ENCODE assay signal across 8 mouse cellular contexts in the genomic region with DNA sequence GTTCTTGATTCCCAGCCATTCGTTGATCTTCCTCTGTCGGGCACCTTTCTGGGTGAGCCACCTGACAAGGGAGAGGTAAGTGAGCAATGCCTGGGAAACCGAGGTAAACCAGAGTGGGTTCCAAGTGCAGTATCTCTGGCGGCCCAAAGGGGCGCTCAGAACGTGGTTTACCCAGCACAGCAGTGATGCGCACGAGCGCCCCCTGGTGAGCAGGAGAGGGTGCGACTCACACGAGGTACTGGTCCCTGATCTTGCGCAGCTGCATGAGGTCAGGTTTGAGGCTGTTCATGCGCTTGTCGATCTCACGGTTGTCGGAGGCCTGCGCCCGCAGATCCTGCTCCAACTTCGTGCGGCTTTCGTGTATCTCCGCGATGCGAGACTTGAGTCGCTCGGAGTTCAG. TPM values are rescaled to one million over a fixed set of nuclear protein-coding genes. Genes with fewer than 3 reads are reported as not detected.
A peak's percentile ranks its signal among the peaks of the same experiment; 100 is the strongest.
DNase-seq lines count a peak whose midpoint lies in the region; ATAC-seq and TF ChIP-seq lines count a peak whose summit lies in the region.

No protein-coding gene starts in this region.

- H3K27ac ChIP-seq in gastrocnemius, adult 2 months, result peak overlapping the region; percentile 35; the same call in 1 of the 2 replicates
- no peak overlapping the region for H3K27ac ChIP-seq in intestine, embryonic 14.5 days (ENCODE audit: low read depth)

- intact Hi-C loops in gastrocnemius, adult 2 months (cut with DNase I), result loop anchor here (1.0 to 5.0 kb wide), 2 partner anchors 49 to 73 kb away; no protein-coding TSS in a partner anchor
- intact Hi-C loops in left cerebral cortex, postnatal 14 days (cut with DNase I), result loop anchor here (5.0 kb wide), 1 partner anchor 73 kb away; no protein-coding TSS in a partner anchor

- H3K9ac ChIP-seq in intestine, embryonic 14.5 days (ENCODE audit: low read length), result no peak overlapping the region

- peaks cover 28% of the 10 kb centered on the region for H3K4me1 ChIP-seq in intestine, embryonic 14.5 days (replicated peaks; ENCODE audit: control insufficient read depth, insufficient read depth, low read length)

- no peak overlapping the region for H3K4me3 ChIP-seq in gastrocnemius, adult 2 months
- no peak overlapping the region for H3K4me3 ChIP-seq in intestine, embryonic 14.5 days (ENCODE audit: low read depth, low read length)

- H3K9me3 ChIP-seq in intestine, embryonic 14.5 days (ENCODE audit: control insufficient read depth, low read length), result no peaks in the 10 kb centered on the region

- peak; percentile 99 for DNase-seq in ZHBTc4 (ENCODE audit: low read depth, low spot score)
- DNase-seq in cerebellum, postnatal 4 days (ENCODE audit: low spot score in 2 of 2), result peak; percentile 95 to 98
- peak; percentile 96 for DNase-seq in gastrocnemius, adult 2 months
- peak; percentile 97 for DNase-seq in intestine, embryonic 14.5 days (ENCODE audit: low spot score)
- peak; percentile 98 for DNase-seq in left cerebral cortex, postnatal 14 days (ENCODE audit: low spot score in 2 of 2)
- DNase-seq in mesoderm, embryonic 11.5 days (ENCODE audit: low read depth, low spot score), result peak; percentile 98
- peak; percentile 93 for DNase-seq in right cerebral cortex, postnatal 25 days
- DNase-seq in urinary bladder, postnatal 36 days (ENCODE audit: low spot score in 2 of 2), result peak; percentile 92 to 95

- H3K4me2 ChIP-seq in intestine, embryonic 14.5 days (ENCODE audit: low read length), result no peak overlapping the region

- 9% methylated on average over 26 of the region's 26 CpGs for WGBS in intestine, embryonic 14.5 days

- ATAC-seq in intestine, embryonic 14.5 days (replicated peaks; ENCODE audit: low FRiP score, low TSS enrichment, low read depth), result peak; percentile 41

- H3K36me3 ChIP-seq in intestine, embryonic 14.5 days (ENCODE audit: control insufficient read depth, insufficient read depth, low read length), result peaks cover 58% of the 10 kb centered on the region

- TF ChIP-seq CTCF in gastrocnemius, adult 2 months (IDR thresholded peaks at IDR 0.05), result no peak; the same call in 1 of the 2 replicates

- no peaks in the 10 kb centered on the region for H3K27me3 ChIP-seq in intestine, embryonic 14.5 days (replicated peaks; ENCODE audit: control insufficient read depth, insufficient read depth, low read length)

RNA-seq across cellular contexts. Expression of gene Pik3r2, which starts 7.2 kb away (rescaled TPM):
- total RNA-seq in gastrocnemius, adult 2 months (2021), result 10 to 100 TPM; 13.9 to 16.2 TPM
- 40.7 and 47.3 TPM in 2 replicates for polyA plus RNA-seq in intestine, embryonic 14.5 days (2014; fragmentation: Nextera tagmentation; extraction: Ambion mirVana)
- 100 to 1,000 TPM; 162 to 174 TPM for total RNA-seq in left cerebral cortex, postnatal 14 days (2021)

RNA-seq across cellular contexts. Expression of gene Mpv17l2, which starts 8.6 kb away (rescaled TPM):
- total RNA-seq in gastrocnemius, adult 2 months (2021), result 10 to 100 TPM; 21.0 to 22.8 TPM
- 58.6 and 59.9 TPM in 2 replicates for polyA plus RNA-seq in intestine, embryonic 14.5 days (2014; fragmentation: Nextera tagmentation; extraction: Ambion mirVana)
- total RNA-seq in left cerebral cortex, postnatal 14 days (2021), result 10 to 100 TPM; 36.3 to 36.5 TPM

RNA-seq across cellular contexts. Expression of gene Rab3a, which starts 14.9 kb away (rescaled TPM):
- 10 to 100 TPM; 31.9 to 39.8 TPM for total RNA-seq in gastrocnemius, adult 2 months (2021)
- polyA plus RNA-seq in intestine, embryonic 14.5 days (2014; fragmentation: Nextera tagmentation; extraction: Ambion mirVana), result 27.7 and 28.6 TPM in 2 replicates
- total RNA-seq in left cerebral cortex, postnatal 14 days (2021), result 100 to 1,000 TPM; 926 to 947 TPM

RNA-seq across cellular contexts. Expression of gene Mast3, which starts 35.5 kb away (rescaled TPM):
- 1 to 10 TPM; 2.7 to 3.6 TPM for total RNA-seq in gastrocnemius, adult 2 months (2021)
- 13.1 and 16.7 TPM in 2 replicates for polyA plus RNA-seq in intestine, embryonic 14.5 days (2014; fragmentation: Nextera tagmentation; extraction: Ambion mirVana)
- total RNA-seq in left cerebral cortex, postnatal 14 days (2021), result 100 to 1,000 TPM; 176 to 185 TPM

RNA-seq across cellular contexts. Expression of gene Il12rb1, which starts 38.9 kb away (rescaled TPM):
- total RNA-seq in gastrocnemius, adult 2 months (2021), result not detected
- polyA plus RNA-seq in intestine, embryonic 14.5 days (2014; fragmentation: Nextera tagmentation; extraction: Ambion mirVana), result 0.24 and 0.35 TPM in 2 replicates
- 1 to 10 TPM; 1.2 TPM for total RNA-seq in left cerebral cortex, postnatal 14 days (2021)

Comparison
In these comparisons a context has a peak if more than half of its experiments do, and no peak if none do; other contexts are left out.
1. RNA of gene Pik3r2, which starts 7.2 kb away (total RNA-seq): 162 to 174 TPM in left cerebral cortex, postnatal 14 days; 13.9 to 16.2 TPM in gastrocnemius, adult 2 months; every median in the first group is over 4 times any median in the second.
2. RNA of gene Rab3a, which starts 14.9 kb away (total RNA-seq): 926 to 947 TPM in left cerebral cortex, postnatal 14 days; 31.9 to 39.8 TPM in gastrocnemius, adult 2 months; every median in the first group is over 10 times any median in the second.
3. Peak in every context shown above with its lines, with median percentiles within 50 percentile points of each other: DNase-seq.